Mouse (Mus musculus): ENCODE results near the gene Ccdc107. TPM values are rescaled to one million over a fixed set of nuclear protein-coding genes. Genes with fewer than 3 reads are reported as not detected.
"Not testable (repeated sequence)": the region's sequence is repeated elsewhere in the genome, so short reads cannot be mapped to it uniquely, and the experiment has no call there.

The Ccdc107 gene
- polyA plus RNA-seq, 1 experiment, result 133 TPM

DNA sequence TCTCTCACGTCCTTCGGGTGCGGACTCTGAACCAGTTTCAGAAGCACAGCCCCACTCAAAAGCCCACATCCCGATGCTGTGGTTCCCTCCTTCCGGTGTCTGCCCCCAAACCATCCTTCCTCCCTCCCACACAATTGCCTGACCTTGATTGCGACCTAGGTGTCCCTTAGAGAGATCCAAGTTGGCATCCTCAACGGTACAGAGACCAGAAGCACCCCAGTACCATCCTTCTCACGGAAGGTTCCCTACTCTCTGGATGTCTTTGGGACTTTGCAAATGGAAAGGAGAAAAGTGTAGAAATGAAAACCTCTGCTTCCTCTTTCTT lies 14.2 kb upstream of the Ccdc107 start:
- WGBS, result 45% methylated on average over 8 of the region's 8 CpGs
- TF ChIP-seq POLR2A (IDR thresholded peaks at IDR 0.05; ENCODE audit: borderline replicate concordance, insufficient read depth, low read length) (no peak), CTCF (IDR thresholded peaks at IDR 0.05; ENCODE audit: borderline replicate concordance, insufficient read depth, low read depth, low read length) (no peak)
- H3K27me3 ChIP-seq (ENCODE audit: control insufficient read depth, insufficient read depth, low read length), result no peaks in the 10 kb centered on the region
- DNase-seq, result no peak
- H3K27ac ChIP-seq (ENCODE audit: insufficient read depth, low read length), result peak overlapping the region; percentile 25; the same call in 1 of the 2 replicates
- H3K4me3 ChIP-seq (replicated peaks; ENCODE audit: insufficient read depth, low read depth, low read length), result peak overlapping the region; percentile 65
- peaks cover 15% of the 10 kb centered on the region for H3K4me1 ChIP-seq (ENCODE audit: control insufficient read depth, insufficient read depth, low read length)

DNA sequence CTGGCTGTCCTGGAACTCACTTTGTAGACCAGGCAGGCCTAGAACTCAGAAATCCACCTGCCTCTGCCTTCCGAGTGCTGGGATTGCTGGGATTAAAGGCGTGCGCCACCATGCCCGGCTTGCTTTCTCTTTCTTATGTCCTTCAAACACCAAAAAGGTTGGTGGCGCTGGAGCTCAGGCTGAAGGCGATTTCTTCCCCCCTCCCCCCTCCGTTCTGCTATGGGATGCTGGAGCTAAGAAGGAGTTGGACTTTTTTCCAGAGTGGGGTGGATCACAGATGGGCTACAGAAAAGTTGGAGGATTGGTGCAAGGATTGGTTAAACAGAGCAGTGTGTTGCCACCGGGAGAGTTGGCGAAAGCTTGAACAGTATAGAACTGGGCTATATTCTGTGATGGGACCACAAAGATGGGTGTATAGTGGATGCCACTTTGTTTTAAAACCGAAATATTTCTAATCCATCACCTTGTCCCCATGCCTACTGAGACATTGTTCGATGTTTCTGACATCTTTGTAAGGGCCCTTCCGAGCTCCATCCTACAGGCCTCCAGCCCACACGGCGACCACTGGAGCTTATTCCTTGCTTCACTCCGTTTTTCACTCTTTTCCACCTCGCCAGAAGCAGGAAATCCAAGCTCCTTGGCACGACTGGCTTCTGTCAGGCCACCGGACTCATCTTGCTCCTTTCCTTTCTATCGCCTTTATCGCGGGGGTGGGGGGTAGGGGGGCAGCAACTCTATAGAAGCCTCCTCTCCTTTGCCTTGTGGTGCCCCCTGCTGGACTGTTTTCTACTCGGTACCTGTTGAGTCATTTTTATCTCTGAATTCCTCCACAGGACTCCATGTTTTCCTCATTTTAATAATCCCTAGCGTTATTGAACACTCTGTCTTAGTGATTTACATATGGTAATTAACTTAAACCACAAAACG lies 13.5 kb upstream of the Ccdc107 start:
- H3K4me1 ChIP-seq (ENCODE audit: control insufficient read depth, insufficient read depth, low read length), result peaks cover 15% of the 10 kb centered on the region
- peak; percentile 41; the same call in 1 of the 2 replicates for TF ChIP-seq CTCF (IDR thresholded peaks at IDR 0.05; ENCODE audit: borderline replicate concordance, insufficient read depth, low read depth, low read length)
- TF ChIP-seq POLR2A (IDR thresholded peaks at IDR 0.05; ENCODE audit: borderline replicate concordance, insufficient read depth, low read length), result no peak
- DNase-seq, result peak; percentile 36 to 47
- peak overlapping the region; percentile 20 for H3K4me3 ChIP-seq (replicated peaks; ENCODE audit: insufficient read depth, low read depth, low read length)
- 50% methylated on average over 24 of the region's 24 CpGs for WGBS
- H3K27ac ChIP-seq (ENCODE audit: insufficient read depth, low read length), result no peak overlapping the region
- H3K27me3 ChIP-seq (ENCODE audit: control insufficient read depth, insufficient read depth, low read length), result no peaks in the 10 kb centered on the region

DNA sequence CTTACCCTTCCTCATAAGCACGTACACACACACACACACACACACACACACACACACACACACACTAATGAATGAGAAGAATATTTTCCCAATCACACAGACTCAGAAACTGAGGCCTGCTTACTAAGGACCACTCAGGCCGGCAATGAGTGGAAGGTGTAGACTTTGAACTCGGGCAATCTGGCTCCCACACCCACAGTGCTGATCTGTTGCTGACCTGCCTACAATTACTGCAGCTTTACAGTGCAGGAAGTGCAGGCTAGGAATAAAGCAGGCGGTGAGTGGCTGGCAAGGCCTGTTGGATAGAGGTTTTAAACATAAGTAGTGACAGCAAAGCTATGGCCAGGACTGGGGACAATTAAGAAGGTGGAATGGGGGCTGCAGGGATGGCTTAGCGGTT lies 11.7 kb upstream of the Ccdc107 start:
- 92% methylated on average over 5 of the region's 5 CpGs for whole genome bisulfite sequencing
- TF ChIP-seq POLR2A (IDR thresholded peaks at IDR 0.05; ENCODE audit: borderline replicate concordance, insufficient read depth, low read length) (no peak), CTCF (IDR thresholded peaks at IDR 0.05; ENCODE audit: borderline replicate concordance, insufficient read depth, low read depth, low read length) (no peak)
- H3K4me3 ChIP-seq (replicated peaks; ENCODE audit: insufficient read depth, low read depth, low read length), result no peak overlapping the region
- no peak for DNase-seq
- no peak overlapping the region for H3K27ac ChIP-seq (ENCODE audit: insufficient read depth, low read length)
- H3K4me1 ChIP-seq (ENCODE audit: control insufficient read depth, insufficient read depth, low read length), result peaks cover 15% of the 10 kb centered on the region
- no peaks in the 10 kb centered on the region for H3K27me3 ChIP-seq (ENCODE audit: control insufficient read depth, insufficient read depth, low read length)

DNA sequence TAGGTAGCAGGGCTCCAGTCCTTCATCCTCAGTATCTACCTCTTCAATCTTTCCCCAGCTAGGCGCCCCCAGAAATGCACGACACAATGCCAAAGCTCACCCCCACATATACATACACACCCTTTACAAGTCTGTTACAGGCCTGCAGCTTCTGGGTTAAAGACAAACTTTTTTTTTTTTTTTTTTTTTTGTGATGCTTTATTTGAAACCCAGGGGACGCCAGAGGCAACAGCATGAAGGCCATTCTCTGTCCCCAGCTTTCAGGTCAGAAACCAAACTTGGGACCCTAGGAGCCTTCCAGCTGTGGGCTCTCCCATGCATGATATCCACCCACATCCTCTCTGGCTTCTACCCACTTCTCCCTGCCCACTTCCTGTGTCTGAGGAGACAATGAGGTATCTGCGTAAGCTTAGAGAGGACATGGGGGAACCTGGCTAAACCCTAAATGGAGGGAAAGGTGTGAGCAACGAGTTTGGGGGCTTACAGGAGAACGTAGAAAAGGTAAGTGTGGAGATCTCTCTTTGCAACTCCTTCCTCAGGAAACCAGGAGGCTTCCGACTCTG lies 10.7 kb upstream of the Ccdc107 start:
- Histone ChIP-seq H3K27me3 (ENCODE audit: control insufficient read depth, insufficient read depth, low read length) (no peaks in the 10 kb centered on the region), H3K4me1 (ENCODE audit: control insufficient read depth, insufficient read depth, low read length) (peaks cover 15% of the 10 kb centered on the region), H3K4me3 (replicated peaks; ENCODE audit: insufficient read depth, low read depth, low read length) (no peak overlapping the region), H3K27ac (ENCODE audit: insufficient read depth, low read length) (no peak overlapping the region)
- TF ChIP-seq CTCF (IDR thresholded peaks at IDR 0.05; ENCODE audit: borderline replicate concordance, insufficient read depth, low read depth, low read length), result no peak
- TF ChIP-seq POLR2A (IDR thresholded peaks at IDR 0.05; ENCODE audit: borderline replicate concordance, insufficient read depth, low read length), result no peak
- WGBS, result 79% methylated on average over 7 of the region's 7 CpGs
- no peak for DNase-seq

DNA sequence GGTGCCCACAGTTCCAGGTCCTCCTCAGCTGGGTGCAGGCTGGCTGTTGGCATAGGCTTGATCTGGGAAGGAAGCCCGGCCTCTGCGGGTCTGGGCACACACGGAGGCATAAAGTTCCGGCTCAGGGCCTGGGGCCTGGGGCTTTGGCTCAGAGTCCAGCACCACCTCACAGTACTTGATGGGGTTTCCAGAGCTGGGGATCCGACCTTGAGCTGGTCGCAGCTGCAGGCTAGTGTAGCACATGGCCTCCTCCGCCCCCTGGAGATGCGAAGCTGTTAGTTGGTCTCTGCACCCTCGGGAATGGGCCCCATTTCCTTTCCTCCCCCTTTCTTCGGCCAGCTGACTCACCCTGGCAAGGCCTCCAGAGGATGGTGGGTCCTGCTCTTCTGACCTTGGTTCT lies 10.1 kb upstream of the Ccdc107 start:
- Histone ChIP-seq H3K4me1 (ENCODE audit: control insufficient read depth, insufficient read depth, low read length) (peaks cover 15% of the 10 kb centered on the region), H3K27ac (ENCODE audit: insufficient read depth, low read length) (no peak overlapping the region), H3K4me3 (replicated peaks; ENCODE audit: insufficient read depth, low read depth, low read length) (no peak overlapping the region), H3K27me3 (ENCODE audit: control insufficient read depth, insufficient read depth, low read length) (no peaks in the 10 kb centered on the region)
- DNase-seq, result peak; percentile 54 to 55
- TF ChIP-seq CTCF (IDR thresholded peaks at IDR 0.05; ENCODE audit: borderline replicate concordance, insufficient read depth, low read depth, low read length), result no peak
- TF ChIP-seq POLR2A (IDR thresholded peaks at IDR 0.05; ENCODE audit: borderline replicate concordance, insufficient read depth, low read length), result no peak
- WGBS, result 24% methylated on average over 10 of the region's 10 CpGs

DNA sequence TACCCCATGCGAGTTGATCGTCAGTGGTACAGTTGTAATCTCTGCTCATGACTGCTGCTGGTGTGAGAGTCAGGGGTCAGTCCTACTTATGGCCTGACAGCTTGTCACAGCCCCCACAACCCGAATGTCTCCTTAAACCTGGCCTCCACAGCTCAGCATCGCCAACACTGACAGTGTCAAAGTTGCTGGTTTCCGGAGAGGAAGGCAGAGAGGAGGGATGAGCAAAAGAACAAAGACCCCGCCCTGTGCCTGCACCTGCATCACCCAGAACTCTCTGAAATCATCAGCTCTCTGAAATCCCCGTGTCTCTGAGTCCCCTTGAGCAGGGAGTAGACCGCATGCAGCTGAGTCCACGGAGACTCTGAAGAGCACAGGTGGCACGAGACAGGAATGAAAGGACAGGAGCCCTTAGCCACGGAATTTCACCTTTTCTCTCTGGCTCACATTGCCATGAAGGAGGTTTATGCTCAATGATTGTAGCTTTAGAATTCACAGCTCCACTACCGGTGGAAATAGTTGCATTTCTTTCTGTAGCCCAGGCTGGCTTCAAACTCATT lies 9.1 kb upstream of the Ccdc107 start, which contains the start of gene Sit1:
Gene Sit1 (minus strand): TSS at position 200 of the 557 bp plus-strand sequence.
- no peaks in the 10 kb centered on the region for H3K27me3 ChIP-seq (ENCODE audit: control insufficient read depth, insufficient read depth, low read length)
- DNase-seq, result no peak
- peaks cover 13% of the 10 kb centered on the region for H3K4me1 ChIP-seq (ENCODE audit: control insufficient read depth, insufficient read depth, low read length)
- 81% methylated on average over 12 of the region's 12 CpGs for WGBS
- TF ChIP-seq CTCF (IDR thresholded peaks at IDR 0.05; ENCODE audit: borderline replicate concordance, insufficient read depth, low read depth, low read length) (no peak), POLR2A (IDR thresholded peaks at IDR 0.05; ENCODE audit: borderline replicate concordance, insufficient read depth, low read length) (no peak)
- H3K27ac ChIP-seq (ENCODE audit: insufficient read depth, low read length), result no peak within 1 kb of the TSS
- no peak within 1 kb of the TSS for H3K4me3 ChIP-seq (replicated peaks; ENCODE audit: insufficient read depth, low read depth, low read length)

DNA sequence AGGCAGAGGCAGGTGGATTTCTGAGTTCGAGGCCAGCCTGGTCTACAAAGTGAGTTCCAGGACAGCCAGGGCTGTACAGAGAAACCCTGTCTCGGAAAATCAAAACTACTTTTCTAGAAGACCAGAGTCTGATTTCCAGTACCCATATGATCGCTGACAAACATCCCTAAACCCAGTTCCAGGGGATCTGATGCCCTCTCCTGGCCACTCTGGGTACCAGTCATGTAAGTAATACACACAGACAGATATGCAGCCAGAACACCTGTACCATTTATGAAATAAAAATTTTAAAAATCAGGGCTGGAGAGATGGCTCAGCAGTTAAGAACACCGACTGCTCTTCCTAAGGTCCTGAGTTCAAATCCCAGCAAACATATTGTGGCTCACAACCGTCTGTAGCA lies 7.0 kb upstream of the Ccdc107 start:
- DNase-seq; H3K4me3 ChIP-seq (replicated peaks; ENCODE audit: insufficient read depth, low read depth, low read length); H3K27me3 ChIP-seq (ENCODE audit: control insufficient read depth, insufficient read depth, low read length); H3K27ac ChIP-seq (ENCODE audit: insufficient read depth, low read length): not testable (repeated sequence)
- peaks cover 13% of the 10 kb centered on the region for H3K4me1 ChIP-seq (ENCODE audit: control insufficient read depth, insufficient read depth, low read length)
- 89% methylated on average over 5 of the region's 5 CpGs for WGBS

DNA sequence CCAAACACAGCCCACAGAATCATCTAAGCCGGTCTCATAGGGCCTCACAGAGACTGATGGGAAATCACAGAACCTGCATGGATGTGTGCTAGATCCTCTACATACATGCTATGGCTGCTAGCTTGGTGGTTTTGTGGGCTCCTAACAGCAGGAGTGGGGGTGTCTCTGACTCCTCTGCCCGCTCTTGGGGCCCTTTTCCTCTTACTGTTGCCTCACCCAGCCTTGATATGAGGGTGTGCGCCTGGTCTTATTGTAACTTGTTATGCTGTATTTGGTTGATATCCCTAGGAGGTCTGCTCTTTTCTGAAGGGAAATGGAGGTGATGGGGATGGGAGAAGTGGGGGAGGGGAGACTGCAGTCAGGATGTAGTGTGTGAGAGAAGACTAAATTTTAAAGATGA lies 3.1 kb upstream of the Ccdc107 start:
- no peak for DNase-seq
- Histone ChIP-seq H3K27me3 (ENCODE audit: control insufficient read depth, insufficient read depth, low read length) (no peaks in the 10 kb centered on the region), H3K4me1 (ENCODE audit: control insufficient read depth, insufficient read depth, low read length) (no peaks in the 10 kb centered on the region; the same call in 1 of the 2 replicates), H3K4me3 (replicated peaks; ENCODE audit: insufficient read depth, low read depth, low read length) (no peak overlapping the region), H3K27ac (ENCODE audit: insufficient read depth, low read length) (no peak overlapping the region)
- TF ChIP-seq CTCF (IDR thresholded peaks at IDR 0.05; ENCODE audit: borderline replicate concordance, insufficient read depth, low read depth, low read length) (no peak), POLR2A (IDR thresholded peaks at IDR 0.05; ENCODE audit: borderline replicate concordance, insufficient read depth, low read length) (no peak)
- 95% methylated on average over 3 of the region's 3 CpGs for WGBS
